Mouse (Mus musculus) cerebellum, adult 18-20 months (tissue): ENCODE data around the gene Glra1.
"Not testable (repeated sequence)": the region's sequence is repeated elsewhere in the genome, so short reads cannot be mapped to it uniquely, and the experiment has no call there.

Source experiments
- DNase-seq, 2 experiments: peaks; one replicate each; pipeline ENCODE4 v3.0.0; 2021

Glra1 gene

GRCm38 (mm10) chr11:55607808-55608523, at the start of gene Glra1:
TSS of gene Glra1 (minus strand) at chr11:55608198.
- peak; percentile 15 to 35 for DNase-seq

GRCm38 (mm10) chr11:55636961-55637360, 29.0 kb upstream of the Glra1 start:
- DNase-seq = no peak

GRCm38 (mm10) chr11:55633901-55634300, 25.9 kb upstream of the Glra1 start:
- peak; percentile 1 to 7 for DNase-seq

GRCm38 (mm10) chr11:55614631-55615030, 6.6 kb upstream of the Glra1 start:
- not testable (repeated sequence) for DNase-seq

GRCm38 (mm10) chr11:55608524-55608920, 524 bp upstream of the Glra1 start:
- no peak for DNase-seq

- DNase-seq = peak; percentile 46 to 48
Measured at GRCm38 (mm10) chr11:55607066-55607807, 761 bp downstream of the Glra1 start.

GRCm38 (mm10) chr11:55601447-55602065, 6.4 kb downstream of the Glra1 start:
- DNase-seq = no peak

- no peak for DNase-seq
Measured at GRCm38 (mm10) chr11:55595726-55596125, 12.3 kb downstream of the Glra1 start.

- no peak for DNase-seq
Measured at GRCm38 (mm10) chr11:55594411-55594810, 13.6 kb downstream of the Glra1 start.

- DNase-seq = no peak
Measured at GRCm38 (mm10) chr11:55591194-55591593, 16.8 kb downstream of the Glra1 start.

- DNase-seq = no peak
Measured at GRCm38 (mm10) chr11:55589376-55590167, 18.4 kb downstream of the Glra1 start.

GRCm38 (mm10) chr11:55574397-55574796, 33.6 kb downstream of the Glra1 start:
- no peak for DNase-seq

- peak in 1 of 2 experiments; percentile 35 for DNase-seq
Measured at GRCm38 (mm10) chr11:55571144-55571543, 36.9 kb downstream of the Glra1 start.

GRCm38 (mm10) chr11:55566309-55567099, 41.5 kb downstream of the Glra1 start:
- no peak for DNase-seq

- DNase-seq = no peak
Measured at GRCm38 (mm10) chr11:55545690-55546089, 62.3 kb downstream of the Glra1 start.

- DNase-seq = no peak
Measured at GRCm38 (mm10) chr11:55542671-55543070, 65.3 kb downstream of the Glra1 start.

GRCm38 (mm10) chr11:55542128-55542527, 65.9 kb downstream of the Glra1 start:
- DNase-seq = no peak

- DNase-seq = no peak
Measured at GRCm38 (mm10) chr11:55534766-55535165, 73.2 kb downstream of the Glra1 start.

GRCm38 (mm10) chr11:55533378-55533777, 74.6 kb downstream of the Glra1 start:
- DNase-seq = peak; percentile 88

- no peak for DNase-seq
Measured at GRCm38 (mm10) chr11:55530741-55531140, 77.3 kb downstream of the Glra1 start.

GRCm38 (mm10) chr11:55518806-55519674, 89.0 kb downstream of the Glra1 start:
- peak; percentile 78 to 81 for DNase-seq
